Mouse (Mus musculus): ENCODE measurements around the gene Rnf10. TPM values are rescaled to one million over a fixed set of nuclear protein-coding genes. Genes with fewer than 3 reads are reported as not detected.

Rnf10 gene
- polyA plus RNA-seq, 1 experiment from 2014 or later, result 75.4 TPM

- Histone ChIP-seq H3K27me3 (ENCODE audit: insufficient read depth, low read length) (no peaks in the 10 kb centered on the region), H3K9ac (replicated peaks) (peak within 1 kb of the TSS; percentile 94), H3K27ac (ENCODE audit: low read depth) (peak within 1 kb of the TSS; percentile 83), H3K9me3 (ENCODE audit: low read length) (no peaks in the 10 kb centered on the region; the same call in 1 of the 2 replicates), H3K4me2 (ENCODE audit: low read depth, low read length) (peak within 1 kb of the TSS; percentile 98), H3K4me3 (ENCODE audit: low read depth, low read length) (peak within 1 kb of the TSS; percentile 98), H3K4me1 (ENCODE audit: insufficient read depth) (peaks cover 13% of the 10 kb centered on the region), H3K36me3 (replicated peaks; ENCODE audit: insufficient read depth, low read length) (peaks cover 11% of the 10 kb centered on the region; the same call in 1 of the 2 replicates)
- peak; percentile 92 for DNase-seq
- ATAC-seq, result peak; percentile 91
- WGBS (ENCODE audit: insufficient replicate concordance), result 4% methylated on average over 45 of the region's 45 CpGs
- TF ChIP-seq CTCF (IDR thresholded peaks at IDR 0.05; ENCODE audit: low read depth) (no peak), EP300 (IDR thresholded peaks at IDR 0.05; ENCODE audit: low read depth) (peak; percentile 54; the same call in 1 of the 2 replicates)
Observed at GRCm38 (mm10) chr5:115279226-115280049, 6.7 kb upstream of the Rnf10 start, which contains the start of gene Coq5. Gene Coq5, plus strand, starts transcription at chr5:115279666.

DNA sequence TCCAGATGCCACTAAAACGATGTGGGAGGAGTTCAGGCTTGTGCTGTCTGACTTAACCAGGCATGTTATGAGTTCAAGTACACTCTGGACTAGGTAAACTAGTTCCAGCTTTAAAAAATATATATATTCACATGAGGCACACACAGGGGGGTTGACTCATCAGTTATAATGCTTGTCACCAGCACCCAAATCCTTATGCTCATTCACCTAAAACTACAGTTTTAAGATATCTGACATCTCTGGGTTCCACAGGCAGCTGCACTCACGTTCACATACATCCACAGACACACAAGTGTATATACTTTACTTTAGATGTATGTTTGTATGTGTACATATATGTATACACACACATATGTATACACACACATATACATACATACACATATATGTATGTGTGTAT, 6.1 kb upstream of the Rnf10 start:
- H3K9me3 ChIP-seq (ENCODE audit: low read length), result no peaks in the 10 kb centered on the region; the same call in 1 of the 2 replicates
- 62% methylated on average over 2 of the region's 2 CpGs for WGBS (ENCODE audit: insufficient replicate concordance)
- DNase-seq (no peak), ATAC-seq (no peak)
- H3K27me3 ChIP-seq (ENCODE audit: insufficient read depth, low read length), result no peaks in the 10 kb centered on the region
- TF ChIP-seq CTCF (IDR thresholded peaks at IDR 0.05; ENCODE audit: low read depth), result no peak
- no peak for TF ChIP-seq EP300 (IDR thresholded peaks at IDR 0.05; ENCODE audit: low read depth)
- peaks cover 13% of the 10 kb centered on the region for H3K4me1 ChIP-seq (ENCODE audit: insufficient read depth)
- no peak overlapping the region for H3K4me2 ChIP-seq (ENCODE audit: low read depth, low read length)
- peaks cover 6% of the 10 kb centered on the region; the same call in 1 of the 2 replicates for H3K36me3 ChIP-seq (replicated peaks; ENCODE audit: insufficient read depth, low read length)
- H3K27ac ChIP-seq (ENCODE audit: low read depth), result no peak overlapping the region
- no peak overlapping the region for H3K9ac ChIP-seq (replicated peaks)
- no peak overlapping the region for H3K4me3 ChIP-seq (ENCODE audit: low read depth, low read length)

- ATAC-seq (no peak), DNase-seq (no peak)
- no peak overlapping the region for H3K9ac ChIP-seq (replicated peaks)
- H3K4me2 ChIP-seq (ENCODE audit: low read depth, low read length), result no peak overlapping the region
- H3K9me3 ChIP-seq (ENCODE audit: low read length), result no peaks in the 10 kb centered on the region; the same call in 1 of the 2 replicates
- 60% methylated on average over 1 of the region's 1 CpGs for WGBS (ENCODE audit: insufficient replicate concordance)
- no peak overlapping the region for H3K27ac ChIP-seq (ENCODE audit: low read depth)
- peaks cover 17% of the 10 kb centered on the region for H3K4me1 ChIP-seq (ENCODE audit: insufficient read depth)
- no peaks in the 10 kb centered on the region for H3K27me3 ChIP-seq (ENCODE audit: insufficient read depth, low read length)
- TF ChIP-seq EP300 (IDR thresholded peaks at IDR 0.05; ENCODE audit: low read depth) (no peak), CTCF (IDR thresholded peaks at IDR 0.05; ENCODE audit: low read depth) (no peak)
- H3K4me3 ChIP-seq (ENCODE audit: low read depth, low read length), result no peak overlapping the region
- H3K36me3 ChIP-seq (replicated peaks; ENCODE audit: insufficient read depth, low read length), result peaks cover under 1% of the 10 kb centered on the region; the same call in 1 of the 2 replicates
Observed at GRCm38 (mm10) chr5:115278053-115278452, 5.4 kb upstream of the Rnf10 start.

DNA sequence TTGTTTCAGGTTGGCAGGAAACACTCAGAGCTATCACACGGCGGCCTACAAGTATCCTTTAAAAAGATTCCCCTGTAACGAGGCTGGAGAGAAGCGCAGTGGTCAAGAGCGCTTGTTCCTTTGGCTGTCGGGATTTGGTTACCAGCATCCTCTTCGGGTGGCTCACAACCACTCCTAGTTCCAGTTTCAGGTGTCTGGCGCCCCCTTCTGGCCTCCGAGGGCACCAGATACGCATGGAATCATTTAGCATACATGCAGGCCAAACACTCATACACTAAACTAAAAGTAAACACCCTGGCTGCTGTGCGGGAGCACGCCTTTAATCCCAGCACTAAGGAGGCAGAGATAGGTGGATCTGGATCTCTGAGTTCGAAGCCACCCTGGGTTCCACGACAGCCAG, 3.3 kb upstream of the Rnf10 start:
- Histone ChIP-seq H3K9ac (replicated peaks) (no peak overlapping the region), H3K36me3 (replicated peaks; ENCODE audit: insufficient read depth, low read length) (no peaks in the 10 kb centered on the region), H3K9me3 (ENCODE audit: low read length) (no peaks in the 10 kb centered on the region; the same call in 1 of the 2 replicates), H3K4me3 (ENCODE audit: low read depth, low read length) (no peak overlapping the region), H3K4me2 (ENCODE audit: low read depth, low read length) (no peak overlapping the region), H3K4me1 (ENCODE audit: insufficient read depth) (peaks cover 24% of the 10 kb centered on the region), H3K27ac (ENCODE audit: low read depth) (no peak overlapping the region), H3K27me3 (ENCODE audit: insufficient read depth, low read length) (no peaks in the 10 kb centered on the region)
- TF ChIP-seq CTCF (IDR thresholded peaks at IDR 0.05; ENCODE audit: low read depth) (peak; percentile 75), EP300 (IDR thresholded peaks at IDR 0.05; ENCODE audit: low read depth) (no peak)
- DNase-seq (peak; percentile 65), ATAC-seq (no peak)
- WGBS (ENCODE audit: insufficient replicate concordance), result 62% methylated on average over 14 of the region's 14 CpGs

DNA sequence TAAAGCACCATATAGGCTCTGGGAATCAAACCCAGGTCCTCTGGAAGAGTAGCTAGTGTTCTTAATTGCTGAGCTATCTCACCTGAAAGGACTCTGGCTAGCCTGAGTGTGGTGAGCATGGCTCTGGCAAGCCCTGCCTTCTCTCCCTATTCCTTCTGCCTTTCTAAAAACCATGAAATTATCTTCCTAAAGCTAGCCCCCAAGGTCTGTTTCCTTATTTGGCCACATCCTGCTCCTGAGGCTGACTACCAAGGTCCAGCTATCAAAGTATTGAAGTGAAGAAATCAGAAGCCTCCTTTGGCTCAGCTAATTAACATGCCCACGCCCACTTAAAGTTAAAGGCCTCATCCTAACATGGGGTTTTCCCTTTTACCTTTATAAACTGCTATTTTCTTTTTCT, 2.1 kb upstream of the Rnf10 start:
- TF ChIP-seq EP300 (IDR thresholded peaks at IDR 0.05; ENCODE audit: low read depth) (no peak), CTCF (IDR thresholded peaks at IDR 0.05; ENCODE audit: low read depth) (no peak)
- H3K9me3 ChIP-seq (ENCODE audit: low read length), result no peaks in the 10 kb centered on the region; the same call in 1 of the 2 replicates
- no peak for ATAC-seq
- no peak overlapping the region for H3K9ac ChIP-seq (replicated peaks)
- peaks cover 5% of the 10 kb centered on the region for H3K36me3 ChIP-seq (replicated peaks; ENCODE audit: insufficient read depth, low read length)
- H3K4me3 ChIP-seq (ENCODE audit: low read depth, low read length), result no peak overlapping the region
- H3K4me2 ChIP-seq (ENCODE audit: low read depth, low read length), result no peak overlapping the region
- peaks cover 30% of the 10 kb centered on the region for H3K4me1 ChIP-seq (ENCODE audit: insufficient read depth)
- no peak for DNase-seq
- no peak overlapping the region for H3K27ac ChIP-seq (ENCODE audit: low read depth)
- 88% methylated on average over 1 of the region's 1 CpGs for WGBS (ENCODE audit: insufficient replicate concordance)
- no peaks in the 10 kb centered on the region for H3K27me3 ChIP-seq (ENCODE audit: insufficient read depth, low read length)

GRCm38 (mm10) chr5:115274353-115274752, 1.7 kb upstream of the Rnf10 start:
- no peak for DNase-seq
- 0 out of 2 replicates have a peak, but pooled peaks have one; percentile 10 for TF ChIP-seq CTCF (IDR thresholded peaks at IDR 0.05; ENCODE audit: low read depth)
- TF ChIP-seq EP300 (IDR thresholded peaks at IDR 0.05; ENCODE audit: low read depth), result no peak
- H3K4me1 ChIP-seq (ENCODE audit: insufficient read depth), result peaks cover 35% of the 10 kb centered on the region

More at GRCm38 (mm10) chr5:115274353-115274752, 1.7 kb upstream of the Rnf10 start:
- peaks cover 9% of the 10 kb centered on the region for H3K36me3 ChIP-seq (replicated peaks; ENCODE audit: insufficient read depth, low read length)
- no peak overlapping the region for H3K9ac ChIP-seq (replicated peaks)
- H3K9me3 ChIP-seq (ENCODE audit: low read length), result no peaks in the 10 kb centered on the region; the same call in 1 of the 2 replicates
- no peaks in the 10 kb centered on the region for H3K27me3 ChIP-seq (ENCODE audit: insufficient read depth, low read length)
- H3K4me2 ChIP-seq (ENCODE audit: low read depth, low read length), result no peak overlapping the region
- H3K27ac ChIP-seq (ENCODE audit: low read depth), result no peak overlapping the region
- no peak overlapping the region for H3K4me3 ChIP-seq (ENCODE audit: low read depth, low read length)
- no peak for ATAC-seq
- WGBS (ENCODE audit: insufficient replicate concordance), result 43% methylated on average over 1 of the region's 1 CpGs
